Mouse (Mus musculus) heart, adult 2 months (tissue): Measurements from ENCODE around the gene Zc3hav1. TPM values are rescaled to one million over a fixed set of nuclear protein-coding genes. Genes with fewer than 3 reads are reported as not detected.
A peak's percentile ranks its signal among the peaks of the same experiment; 100 is the strongest.

Experiments used
- DNase-seq, 2 experiments: peaks; one replicate each; pipeline ENCODE4 v3.0.0; 2021
- H3K27ac ChIP-seq: fragments of 200-600 bp; 2 replicates; pipeline ENCODE4 v1.8.1; 2022
- H3K27me3 ChIP-seq: fragments of 200-500 bp; 2 replicates; pipeline ENCODE4 v1.6.1; 2012; ENCODE audit warnings: mild to moderate bottlenecking, low read length, inconsistent platforms, mixed read lengths; ENCODE audit not compliant: control insufficient read depth, insufficient read depth
- H3K36me3 ChIP-seq: fragments of 200-500 bp; 2 replicates; pipeline ENCODE4 v1.6.1; 2012; ENCODE audit warnings: low read length, inconsistent platforms; ENCODE audit not compliant: control insufficient read depth, insufficient read depth
- H3K4me1 ChIP-seq: fragments of 200-500 bp; 2 replicates; pipeline ENCODE4 v1.6.1; 2011; ENCODE audit warnings: low read length; ENCODE audit not compliant: control insufficient read depth, insufficient read depth
- H3K4me3 ChIP-seq: fragments of 200-600 bp; 2 replicates; pipeline ENCODE4 v1.8.1; 2022
- H3K79me2 ChIP-seq: fragments of 200-500 bp; replicated peaks from 2 replicates; pipeline ENCODE4 v1.6.1; 2012; ENCODE audit warnings: mild to moderate bottlenecking, inconsistent platforms, low read length, moderate library complexity, mixed read lengths; ENCODE audit not compliant: control insufficient read depth, insufficient read depth
- H3K9ac ChIP-seq: fragments of 200-500 bp; 2 replicates; pipeline ENCODE4 v1.6.1; 2012; ENCODE audit warnings: low read depth, mild to moderate bottlenecking, control low read depth, inconsistent platforms, low read length, mixed read lengths
- CTCF ChIP-seq: fragments of 200-600 bp; IDR thresholded peaks from 2 replicates; pipeline ENCODE4 v1.8.1; 2022; ENCODE audit warnings: antibody characterized with exemption, mild to moderate bottlenecking, moderate library complexity
- EP300 ChIP-seq: fragments of 200-500 bp; IDR thresholded peaks from 2 replicates; pipeline ENCODE4 v1.6.1; 2011; ENCODE audit warnings: low read depth, low read length, control low read depth; ENCODE audit not compliant: insufficient read depth
- POLR2A ChIP-seq: fragments of 200-500 bp; IDR thresholded peaks from 2 replicates; pipeline ENCODE4 v1.6.1; 2011; ENCODE audit warnings: mild to moderate bottlenecking, low read depth, low read length, control low read depth; ENCODE audit not compliant: insufficient read depth
- WGBS: fragments of 180-500 bp; shearing (Covaris S2); methylation state at CpG from one replicate; pipeline ENCODE4 v1.1.7; 2018; 5-methylcytosine and 5-hydroxymethylcytosine counted together
- intact Hi-C: fragments of 180-260 bp; cut with DNase I; formaldehyde crosslinking; loops from one replicate; pipeline ENCODE4 v1.15.1; 2025
- polyA plus RNA-seq: library from polyadenylated mRNA; depleted of rRNA; stranded (reverse); fragments of >200 nt; gene quantifications from 2 replicates; pipeline ENCODE4 v1.2.3, GENCODE M21; 2012
- total RNA-seq, 2 experiments: library from RNA; stranded (reverse); gene quantifications; 2 replicates each; pipeline ENCODE4 v1.2.3; 2021

Zc3hav1 gene
- total and polyA plus RNA-seq, 3 experiments: 7.9 to 14.6 (median 13.9) TPM

GRCm38 (mm10) chr6:38320621-38321020, 33.8 kb downstream of the Zc3hav1 start:
- WGBS: 93% methylated on average over 9 of the region's 9 CpGs

GRCm38 (mm10) chr6:38316050-38316449, 38.4 kb downstream of the Zc3hav1 start:
- no peak overlapping the region for H3K9ac ChIP-seq
- H3K4me3 ChIP-seq: no peak overlapping the region
- H3K36me3 ChIP-seq: peaks cover 2% of the 10 kb centered on the region
- no peaks in the 10 kb centered on the region; the same call in none of the 2 replicates for H3K79me2 ChIP-seq
- TF ChIP-seq EP300 (no peak), POLR2A (no peak), CTCF (no peak)
- H3K27ac ChIP-seq: no peak overlapping the region
- 92% methylated on average over 4 of the region's 4 CpGs for WGBS
- no peaks in the 10 kb centered on the region for H3K4me1 ChIP-seq
- intact Hi-C loops: no loop called here
- H3K27me3 ChIP-seq: no peaks in the 10 kb centered on the region
- DNase-seq: no peak

More at GRCm38 (mm10) chr6:38320621-38321020, 33.8 kb downstream of the Zc3hav1 start:
- Histone ChIP-seq H3K27ac (no peak overlapping the region), H3K4me3 (no peak overlapping the region), H3K9ac (no peak overlapping the region), H3K79me2 (no peaks in the 10 kb centered on the region), H3K36me3 (peaks cover 2% of the 10 kb centered on the region), H3K4me1 (no peaks in the 10 kb centered on the region), H3K27me3 (no peaks in the 10 kb centered on the region)
- no peak for DNase-seq
- no peak for TF ChIP-seq EP300
- TF ChIP-seq CTCF: no peak
- TF ChIP-seq POLR2A: no peak
- intact Hi-C loops: no loop called here

GRCm38 (mm10) chr6:38309741-38310140, 44.7 kb downstream of the Zc3hav1 start:
- Histone ChIP-seq H3K4me3 (no peak overlapping the region), H3K36me3 (no peaks in the 10 kb centered on the region; the same call in none of the 2 replicates), H3K27ac (no peak overlapping the region), H3K4me1 (no peaks in the 10 kb centered on the region), H3K27me3 (no peaks in the 10 kb centered on the region), H3K79me2 (no peaks in the 10 kb centered on the region; the same call in 1 of the 2 replicates), H3K9ac (no peak overlapping the region)
- DNase-seq: no peak
- intact Hi-C loops: no loop called here
- TF ChIP-seq EP300: no peak
- TF ChIP-seq CTCF: no peak
- TF ChIP-seq POLR2A: no peak

- 88% methylated on average over 3 of the region's 3 CpGs for WGBS
- H3K9ac ChIP-seq: no peak overlapping the region
- H3K27me3 ChIP-seq: no peaks in the 10 kb centered on the region
- H3K36me3 ChIP-seq: no peaks in the 10 kb centered on the region; the same call in none of the 2 replicates
- no peak for TF ChIP-seq POLR2A
- peak; percentile 61 for TF ChIP-seq CTCF
- no peak overlapping the region for H3K27ac ChIP-seq
- intact Hi-C loops: no loop called here
- DNase-seq: no peak
- H3K4me3 ChIP-seq: no peak overlapping the region
- no peaks in the 10 kb centered on the region for H3K4me1 ChIP-seq
- H3K79me2 ChIP-seq: no peaks in the 10 kb centered on the region; the same call in 1 of the 2 replicates
Measured at GRCm38 (mm10) chr6:38304981-38305380, 49.4 kb downstream of the Zc3hav1 start.

- peak within 1 kb of the TSS; percentile 68 for H3K27ac ChIP-seq
- peak; percentile 49 for TF ChIP-seq POLR2A
- no peak for TF ChIP-seq EP300
- TF ChIP-seq CTCF: 0 out of 2 replicates have a peak, but pooled peaks have one; percentile 4
- no peaks in the 10 kb centered on the region for H3K36me3 ChIP-seq
- 0 out of 2 replicates have a peak, but pooled peaks cover 1% of the 10 kb centered on the region for H3K4me1 ChIP-seq
- intact Hi-C loops: no loop called here
- peak within 1 kb of the TSS; percentile 77 for H3K4me3 ChIP-seq
- peak; percentile 79 to 81 for DNase-seq
- WGBS: under 1% methylated on average over 70 of the region's 70 CpGs
- no peaks in the 10 kb centered on the region for H3K79me2 ChIP-seq
- peak within 1 kb of the TSS; percentile 96 for H3K9ac ChIP-seq
- H3K27me3 ChIP-seq: no peaks in the 10 kb centered on the region
Measured at GRCm38 (mm10) chr6:38298761-38299401, 55.5 kb downstream of the Zc3hav1 start, which contains the start of gene Zc3hav1l. Gene Zc3hav1l, minus strand, starts transcription at chr6:38299259.

GRCm38 (mm10) chr6:38298246-38298635, 56.2 kb downstream of the Zc3hav1 start:
- Histone ChIP-seq H3K4me3 (peak overlapping the region; percentile 77), H3K9ac (peak overlapping the region; percentile 96; the same call in 1 of the 2 replicates), H3K27ac (no peak overlapping the region), H3K27me3 (no peaks in the 10 kb centered on the region), H3K4me1 (0 out of 2 replicates have a peak, but pooled peaks cover 1% of the 10 kb centered on the region), H3K36me3 (no peaks in the 10 kb centered on the region), H3K79me2 (no peaks in the 10 kb centered on the region)
- TF ChIP-seq EP300 (no peak), POLR2A (no peak), CTCF (no peak)
- intact Hi-C loops: no loop called here
- peak in 1 of 2 experiments; percentile 18 for DNase-seq
- WGBS: 8% methylated on average over 10 of the region's 10 CpGs
